Mouse (Mus musculus): ENCODE results near the gene Rmnd5b.
"Not testable (repeated sequence)": the region's sequence is repeated elsewhere in the genome, so short reads cannot be mapped to it uniquely, and the experiment has no call there.

Gene Rmnd5b

GRCm38 (mm10) chr11:51650261-51650660, 14.6 kb upstream of the Rmnd5b start:
- in situ Hi-C loops (cut with MboI, MseI) = loop anchor here in 1 of 2 experiments (5.0 kb wide), 1 partner anchor 33 kb away; the partner anchor contains the start of gene Nhp2

GRCm38 (mm10) chr11:51649889-51650199, 14.1 kb upstream of the Rmnd5b start:
- in situ Hi-C loops (cut with MboI, MseI) = loop anchor here in 1 of 2 experiments (5.0 kb wide), 1 partner anchor 33 kb away; the partner anchor contains the start of gene Nhp2

GRCm38 (mm10) chr11:51649111-51649888, 13.6 kb upstream of the Rmnd5b start:
- in situ Hi-C loops (cut with MboI, MseI) = no loop called here

- in situ Hi-C loops (cut with MboI, MseI) = no loop called here
Measured at GRCm38 (mm10) chr11:51648566-51648965, 12.9 kb upstream of the Rmnd5b start.

GRCm38 (mm10) chr11:51646751-51647667, 11.3 kb upstream of the Rmnd5b start:
- in situ Hi-C loops (cut with MboI, MseI) = no loop called here

- in situ Hi-C loops (cut with MboI, MseI) = no loop called here
Measured at GRCm38 (mm10) chr11:51646245-51646644, 10.5 kb upstream of the Rmnd5b start.

- in situ Hi-C loops (cut with MboI, MseI) = no loop called here
Measured at GRCm38 (mm10) chr11:51645293-51645692, 9.6 kb upstream of the Rmnd5b start.

- in situ Hi-C loops (cut with MboI, MseI) = loop anchor here in 1 of 2 experiments (5.0 kb wide), 1 partner anchor 43 kb away; the partner anchor contains the start of gene 0610009B22Rik
Measured at GRCm38 (mm10) chr11:51644217-51644616, 8.5 kb upstream of the Rmnd5b start.

GRCm38 (mm10) chr11:51643761-51644160, 8.1 kb upstream of the Rmnd5b start:
- in situ Hi-C loops (cut with MboI, MseI) = loop anchor here in 1 of 2 experiments (5.0 kb wide), 1 partner anchor 44 kb away; the partner anchor contains the start of gene 0610009B22Rik

- in situ Hi-C loops (cut with MboI, MseI) = loop anchor here in 1 of 2 experiments (5.0 kb wide), 1 partner anchor 44 kb away; the partner anchor contains the start of gene 0610009B22Rik
Measured at GRCm38 (mm10) chr11:51643202-51643601, 7.5 kb upstream of the Rmnd5b start.

GRCm38 (mm10) chr11:51640748-51641147, 5.1 kb upstream of the Rmnd5b start:
- in situ Hi-C loops (cut with MboI, MseI) = loop anchor here in 1 of 2 experiments (5.0 kb wide), 1 partner anchor 47 kb away; the partner anchor contains the start of gene 0610009B22Rik

- in situ Hi-C loops (cut with MboI, MseI) = no loop called here
Measured at GRCm38 (mm10) chr11:51638497-51638896, 2.8 kb upstream of the Rmnd5b start.

GRCm38 (mm10) chr11:51637971-51638414, 2.3 kb upstream of the Rmnd5b start:
- in situ Hi-C loops (cut with MboI, MseI) = no loop called here

- in situ Hi-C loops (cut with MboI, MseI) = no loop called here
Measured at GRCm38 (mm10) chr11:51636323-51636684, 608 bp upstream of the Rmnd5b start.

GRCm38 (mm10) chr11:51635127-51635524, 570 bp downstream of the Rmnd5b start:
- in situ Hi-C loops (cut with MboI, MseI) = no loop called here

GRCm38 (mm10) chr11:51633721-51634120, 2.0 kb downstream of the Rmnd5b start:
- in situ Hi-C loops (cut with MboI, MseI) = no loop called here

- in situ Hi-C loops (cut with MboI, MseI) = not testable (repeated sequence)
Measured at GRCm38 (mm10) chr11:51633200-51633599, 2.5 kb downstream of the Rmnd5b start.

- in situ Hi-C loops (cut with MboI, MseI) = no loop called here
Measured at GRCm38 (mm10) chr11:51632130-51632753, 3.5 kb downstream of the Rmnd5b start.

GRCm38 (mm10) chr11:51629651-51630314, 5.9 kb downstream of the Rmnd5b start:
- in situ Hi-C loops (cut with MboI, MseI) = no loop called here

GRCm38 (mm10) chr11:51627907-51628306, 7.8 kb downstream of the Rmnd5b start:
- in situ Hi-C loops (cut with MboI, MseI) = no loop called here

- in situ Hi-C loops (cut with MboI, MseI) = no loop called here
Measured at GRCm38 (mm10) chr11:51627425-51627824, 8.3 kb downstream of the Rmnd5b start.
